Mouse (Mus musculus) adrenal gland, postnatal 4 days (tissue): ENCODE measurements around the gene Eid1. TPM values are rescaled to one million over a fixed set of nuclear protein-coding genes. Genes with fewer than 3 reads are reported as not detected.

Experiments
- total RNA-seq, 2 experiments: library from RNA; stranded (reverse); gene quantifications; 2 replicates each; pipeline ENCODE4 v1.2.3; 2021

The Eid1 gene
- total RNA-seq, 2 experiments from 2014 or later = 207 to 216 TPM

Other genes with a start within 250 kb of the Eid1 start
- under 1 TPM; 0.28 TPM for gene Gm9913, start 168.0 kb upstream of the Eid1 start, total RNA-seq
- gene Fbn1, start 165.1 kb upstream of the Eid1 start, total RNA-seq = 100 to 1,000 TPM; 103 to 104 TPM
- gene Cep152, start 48.0 kb upstream of the Eid1 start, total RNA-seq = 1 to 10 TPM; 6.9 to 7.6 TPM
- gene Shc4, start 51.1 kb downstream of the Eid1 start, total RNA-seq = 1 to 10 TPM; 5.4 to 6.0 TPM
- 10 to 100 TPM; 58.5 TPM for gene Secisbp2l, start 109.8 kb downstream of the Eid1 start, total RNA-seq
- gene Galk2, start 186.0 kb downstream of the Eid1 start, total RNA-seq = 10 to 100 TPM; 51.4 to 56.5 TPM
- gene Cops2, start 186.0 kb downstream of the Eid1 start, total RNA-seq = 100 to 1,000 TPM; 144 to 145 TPM